Mouse (Mus musculus) small intestine, adult 2 months (tissue): ENCODE data around the gene Acsl3.

Experiments
- CTCF ChIP-seq: fragments of 200-500 bp; IDR thresholded peaks from 2 replicates; pipeline ENCODE4 v1.5.1; 2012; ENCODE audit warnings: low read depth, mild to moderate bottlenecking, control low read depth, inconsistent platforms, low read length, moderate library complexity, mixed read lengths; ENCODE audit not compliant: insufficient replicate concordance, insufficient read length; ENCODE audit errors: extremely low read depth
- POLR2A ChIP-seq: fragments of 200-500 bp; IDR thresholded peaks from 2 replicates; pipeline ENCODE4 v1.6.1; 2012; ENCODE audit warnings: low read depth, mild to moderate bottlenecking, control low read depth, inconsistent platforms, low read length, moderate library complexity

GRCm38 (mm10) chr1:78737646-78738045, 80.0 kb downstream of the Acsl3 start:
- no peak for TF ChIP-seq POLR2A
- TF ChIP-seq CTCF: no peak
